Mouse (Mus musculus) urinary bladder, postnatal 25 days (tissue): ENCODE measurements around the gene Eprs.
A peak's percentile ranks its signal among the peaks of the same experiment; 100 is the strongest.

ENCODE experiments used
- DNase-seq: peaks from one replicate; pipeline ENCODE4 v3.0.0; 2022; ENCODE audit warnings: low spot score

The Eprs gene

GRCm38 (mm10) chr1:185451077-185451476, 88.2 kb downstream of the Eprs start:
- DNase-seq = no peak

- DNase-seq = no peak
Observed at GRCm38 (mm10) chr1:185451495-185451894, 88.7 kb downstream of the Eprs start.

- DNase-seq = no peak
Observed at GRCm38 (mm10) chr1:185452461-185452860, 89.6 kb downstream of the Eprs start.

- DNase-seq = no peak
Observed at GRCm38 (mm10) chr1:185454144-185454543, 91.3 kb downstream of the Eprs start.

GRCm38 (mm10) chr1:185454575-185454954, 91.7 kb downstream of the Eprs start, which contains the start of gene Slc30a10:
Gene Slc30a10, plus strand, starts transcription at chr1:185454848.
- DNase-seq = no peak

- DNase-seq = peak; percentile 9
Observed at GRCm38 (mm10) chr1:185454955-185455701, 92.3 kb downstream of the Eprs start.

GRCm38 (mm10) chr1:185456327-185456726, 93.5 kb downstream of the Eprs start:
- no peak for DNase-seq

GRCm38 (mm10) chr1:185460096-185460495, 97.3 kb downstream of the Eprs start:
- DNase-seq = no peak

GRCm38 (mm10) chr1:185462889-185463288, 100.0 kb downstream of the Eprs start:
- no peak for DNase-seq

- DNase-seq = no peak
Observed at GRCm38 (mm10) chr1:185469551-185470021, 106.7 kb downstream of the Eprs start.

GRCm38 (mm10) chr1:185472025-185472720, 109.3 kb downstream of the Eprs start:
- DNase-seq = no peak

- DNase-seq = no peak
Observed at GRCm38 (mm10) chr1:185472730-185473129, 109.9 kb downstream of the Eprs start.

GRCm38 (mm10) chr1:185473437-185473836, 110.6 kb downstream of the Eprs start:
- no peak for DNase-seq
